Mouse (Mus musculus): ENCODE results near the gene Pick1.

- no peak for TF ChIP-seq GATA1 (IDR thresholded peaks at IDR 0.05; ENCODE audit: low read length)
- TF ChIP-seq TAL1 (IDR thresholded peaks at IDR 0.05; ENCODE audit: low read length), result no peak
Measured at GRCm38 (mm10) chr15:79277728-79278127, 48.8 kb downstream of the Pick1 start.

All from erythroblast, embryonic 14.5 days (primary cell).